Mouse (Mus musculus) lung, embryonic 14.5 days (tissue): ENCODE measurements around the gene Mrvi1. TPM values are rescaled to one million over a fixed set of nuclear protein-coding genes. Genes with fewer than 3 reads are reported as not detected.

Experiments used
- ATAC-seq: fragments of 200-750 bp; cut with Nextera tagmentation; 2 replicates; pipeline ENCODE4 v1.8.0; 2017; ENCODE audit warnings: mild to moderate bottlenecking, moderate TSS enrichment, moderate library complexity; ENCODE audit not compliant: insufficient read depth
- DNase-seq: peaks from one replicate; pipeline ENCODE4 v3.0.0-alpha.2; 2015
- H3K27ac ChIP-seq: fragments of 300-500 bp; sonication (generic); 2 replicates; pipeline ENCODE4 v1.5.1; 2014; ENCODE audit warnings: low read depth, mild to moderate bottlenecking, moderate library complexity
- H3K27me3 ChIP-seq: fragments of 300-500 bp; sonication (generic); 2 replicates; pipeline ENCODE4 v1.6.1; 2014; ENCODE audit warnings: low read length, control low read depth; ENCODE audit not compliant: insufficient read depth
- H3K36me3 ChIP-seq: fragments of 300-500 bp; sonication (generic); 2 replicates; pipeline ENCODE4 v1.6.1; 2014; ENCODE audit warnings: control low read depth; ENCODE audit not compliant: insufficient read depth
- H3K4me1 ChIP-seq: fragments of 300-500 bp; sonication (generic); 2 replicates; pipeline ENCODE4 v1.6.1; 2014; ENCODE audit warnings: antibody characterized with exemption, control low read depth; ENCODE audit not compliant: insufficient read depth
- H3K4me2 ChIP-seq: fragments of 300-500 bp; sonication (generic); 2 replicates; pipeline ENCODE4 v1.6.1; 2014; ENCODE audit warnings: mild to moderate bottlenecking
- H3K4me3 ChIP-seq: fragments of 300-500 bp; sonication (generic); 2 replicates; pipeline ENCODE4 v1.5.1; 2014; ENCODE audit warnings: low read depth, low read length
- H3K9ac ChIP-seq: fragments of 300-500 bp; sonication (generic); 2 replicates; pipeline ENCODE4 v1.6.1; 2014
- H3K9me3 ChIP-seq: fragments of 300-500 bp; sonication (generic); 2 replicates; pipeline ENCODE4 v1.6.1; 2016; ENCODE audit warnings: low read depth, low read length, control low read depth
- CTCF ChIP-seq: IDR thresholded peaks from 2 replicates; pipeline ENCODE4 v1.5.1; 2016; ENCODE audit warnings: antibody characterized with exemption, low read depth
- WGBS: fragments of 180-500 bp; shearing (Covaris S2); extraction: QIAGEN DNeasy Blood & Tissue Kit; methylation state at CpG from one replicate; pipeline ENCODE4 v1.1.7; 2014; 5-methylcytosine and 5-hydroxymethylcytosine counted together
- polyA plus RNA-seq: library from polyadenylated mRNA; unstranded; fragments of >200 nt; fragmentation: Nextera tagmentation; extraction: Ambion mirVana; gene quantifications from 2 replicates; pipeline ENCODE4 v1.2.1, GENCODE M21; 2014

The Mrvi1 gene
- polyA plus RNA-seq, 1 experiment from 2014 or later: 15.8 TPM

- H3K4me1 ChIP-seq: peaks cover 4% of the 10 kb centered on the region
- H3K9me3 ChIP-seq: no peaks in the 10 kb centered on the region
- no peak overlapping the region for H3K4me3 ChIP-seq
- no peaks in the 10 kb centered on the region for H3K27me3 ChIP-seq
- no peaks in the 10 kb centered on the region for H3K36me3 ChIP-seq
- no peak overlapping the region for H3K9ac ChIP-seq
- no peak overlapping the region for H3K4me2 ChIP-seq
- TF ChIP-seq CTCF: no peak
- DNase-seq: peak; percentile 51
- WGBS: 54% methylated on average over 6 of the region's 6 CpGs
- H3K27ac ChIP-seq: 0 out of 2 replicates have a peak overlapping the region, but pooled peaks have one; percentile 33
- ATAC-seq: peak; percentile 83
Measured at GRCm38 (mm10) chr7:110935815-110936762, 46.2 kb downstream of the Mrvi1 start.

GRCm38 (mm10) chr7:110933999-110934398 is 48.3 kb downstream of the Mrvi1 start:
- Histone ChIP-seq H3K4me1 (peaks cover 4% of the 10 kb centered on the region), H3K27me3 (no peaks in the 10 kb centered on the region), H3K9ac (no peak overlapping the region), H3K4me3 (no peak overlapping the region), H3K4me2 (no peak overlapping the region), H3K36me3 (no peaks in the 10 kb centered on the region), H3K9me3 (no peaks in the 10 kb centered on the region), H3K27ac (no peak overlapping the region)
- 57% methylated on average over 2 of the region's 2 CpGs for WGBS
- TF ChIP-seq CTCF: no peak
- ATAC-seq (no peak), DNase-seq (no peak)

GRCm38 (mm10) chr7:110933329-110933728 is 48.9 kb downstream of the Mrvi1 start:
- DNase-seq: no peak

GRCm38 (mm10) chr7:110930118-110930854 is 52.0 kb downstream of the Mrvi1 start:
- H3K4me3 ChIP-seq: no peak overlapping the region
- 23% methylated on average over 3 of the region's 3 CpGs for WGBS
- ATAC-seq: peak; percentile 70; the same call in 1 of the 2 replicates
- no peaks in the 10 kb centered on the region for H3K9me3 ChIP-seq
- H3K4me2 ChIP-seq: no peak overlapping the region
- peak; percentile 87 for DNase-seq
- H3K27me3 ChIP-seq: no peaks in the 10 kb centered on the region
- H3K27ac ChIP-seq: no peak overlapping the region
- H3K9ac ChIP-seq: no peak overlapping the region
- no peaks in the 10 kb centered on the region for H3K4me1 ChIP-seq
- no peaks in the 10 kb centered on the region for H3K36me3 ChIP-seq
- peak; percentile 82 for TF ChIP-seq CTCF

More at GRCm38 (mm10) chr7:110933329-110933728, 48.9 kb downstream of the Mrvi1 start:
- no peaks in the 10 kb centered on the region for H3K27me3 ChIP-seq
- no peak overlapping the region for H3K4me3 ChIP-seq
- H3K36me3 ChIP-seq: no peaks in the 10 kb centered on the region
- H3K4me2 ChIP-seq: no peak overlapping the region
- ATAC-seq: no peak
- TF ChIP-seq CTCF: no peak
- 81% methylated on average over 3 of the region's 3 CpGs for WGBS
- H3K4me1 ChIP-seq: peaks cover 4% of the 10 kb centered on the region
- H3K9ac ChIP-seq: no peak overlapping the region
- no peak overlapping the region for H3K27ac ChIP-seq
- H3K9me3 ChIP-seq: no peaks in the 10 kb centered on the region

- no peak for TF ChIP-seq CTCF
- Histone ChIP-seq H3K27me3 (no peaks in the 10 kb centered on the region), H3K9ac (no peak overlapping the region), H3K9me3 (no peaks in the 10 kb centered on the region), H3K27ac (no peak overlapping the region), H3K4me2 (no peak overlapping the region), H3K4me3 (no peak overlapping the region), H3K4me1 (no peaks in the 10 kb centered on the region), H3K36me3 (peaks cover 7% of the 10 kb centered on the region; the same call in 1 of the 2 replicates)
- 79% methylated on average over 4 of the region's 4 CpGs for WGBS
- no peak for ATAC-seq
- DNase-seq: no peak
Measured at GRCm38 (mm10) chr7:110926562-110926961, 55.7 kb downstream of the Mrvi1 start.

DNA sequence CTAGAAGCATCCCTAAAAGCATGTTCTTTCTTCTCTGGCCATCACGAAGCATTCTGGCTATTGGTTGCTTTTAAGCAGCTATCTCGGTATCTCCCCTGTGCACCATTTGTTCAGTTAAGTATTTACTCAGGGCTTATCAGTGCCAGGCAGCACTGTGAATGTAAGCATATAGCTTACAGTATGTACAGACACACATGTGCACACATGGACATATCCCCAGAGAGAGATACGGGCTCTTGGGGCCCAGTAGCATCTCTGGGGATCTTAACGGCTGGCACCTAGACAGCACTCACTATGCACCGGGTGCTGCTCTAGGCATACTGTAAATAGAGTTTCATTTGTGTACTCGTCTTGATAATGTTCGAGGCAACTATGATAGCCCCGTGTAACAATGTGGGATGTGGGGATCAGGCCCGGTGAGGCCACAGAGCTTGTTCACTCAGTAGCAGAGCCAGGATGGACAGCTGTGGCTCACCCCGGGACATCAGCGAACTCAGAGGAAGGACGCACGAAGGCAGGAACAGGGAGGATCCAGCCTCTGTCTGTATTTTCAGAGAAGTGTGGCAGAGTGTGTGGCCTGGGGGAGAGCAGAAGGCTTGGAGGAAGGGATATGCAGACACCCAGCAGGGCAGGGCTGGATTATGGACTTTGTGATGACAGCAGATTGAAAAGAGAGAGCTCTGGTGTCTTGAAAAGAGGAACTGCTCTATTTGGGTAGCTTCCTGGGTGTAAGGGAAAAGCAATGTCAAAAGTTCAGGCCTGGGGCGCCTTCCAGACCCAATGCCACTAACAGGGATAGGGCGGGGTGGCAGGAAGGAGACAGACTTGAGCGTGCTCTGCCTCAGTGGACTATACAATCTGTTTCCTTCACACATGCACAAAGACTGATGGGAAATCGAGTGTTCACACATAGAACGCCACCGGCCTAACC is 61.7 kb downstream of the Mrvi1 start:
- Histone ChIP-seq H3K4me2 (no peak overlapping the region), H3K9ac (no peak overlapping the region), H3K27me3 (no peaks in the 10 kb centered on the region), H3K9me3 (no peaks in the 10 kb centered on the region), H3K4me1 (no peaks in the 10 kb centered on the region), H3K4me3 (no peak overlapping the region), H3K27ac (peak overlapping the region; percentile 15; the same call in 1 of the 2 replicates), H3K36me3 (peaks cover 7% of the 10 kb centered on the region; the same call in 1 of the 2 replicates)
- 54% methylated on average over 19 of the region's 19 CpGs for WGBS
- peak; percentile 59 for ATAC-seq
- no peak for TF ChIP-seq CTCF
- DNase-seq: no peak
